Mouse (Mus musculus): ENCODE measurements at regions not wholly inside any gene's neighbourhood (a gene's known extent, or its start where the extent isn't known, plus 50 kb on each side); places are given as distances from the start of the nearest gene placed in this dataset.

DNA sequence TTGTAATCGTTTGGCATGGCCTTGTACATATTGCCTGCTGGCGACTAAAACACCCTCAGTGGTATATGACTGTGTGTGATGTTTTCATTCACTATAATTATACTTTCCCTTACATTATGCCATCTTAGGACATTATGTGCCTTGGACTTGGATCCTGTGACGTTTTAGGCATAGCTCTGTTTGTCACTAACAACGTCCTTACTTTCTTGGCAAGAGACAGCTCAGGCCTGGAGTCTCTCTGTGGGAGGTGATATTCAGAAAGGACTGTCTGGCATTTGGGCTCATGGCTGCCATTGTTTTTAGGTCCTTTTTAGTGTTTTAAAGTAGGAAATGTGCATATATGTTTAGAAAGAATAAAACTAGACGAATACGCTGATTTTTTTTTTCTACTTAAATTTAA lies 158.5 kb downstream of the Adra2a start:
- no peak overlapping the region for H3K27ac ChIP-seq (replicated peaks; ENCODE audit: insufficient read depth, low read depth, low read length)
- H3K9ac ChIP-seq (ENCODE audit: low read depth, low read length) = no peak overlapping the region
- peaks cover 18% of the 10 kb centered on the region for H3K4me1 ChIP-seq (ENCODE audit: control insufficient read depth, insufficient read depth, low read length)
- H3K27me3 ChIP-seq (ENCODE audit: control insufficient read depth, insufficient read depth, low read length) = no peaks in the 10 kb centered on the region
- 61% methylated on average over 6 of the region's 6 CpGs for WGBS
- TF ChIP-seq CTCF (IDR thresholded peaks at IDR 0.05; ENCODE audit: low read depth, low read length) = no peak
- no peak for TF ChIP-seq POLR2A (IDR thresholded peaks at IDR 0.05; ENCODE audit: extremely low read depth, insufficient read depth, low read length)
- H3K79me2 ChIP-seq (ENCODE audit: control insufficient read depth, insufficient read depth, low read length) = no peaks in the 10 kb centered on the region
- no peaks in the 10 kb centered on the region for H3K36me3 ChIP-seq (ENCODE audit: control insufficient read depth, insufficient read depth, low read length)
- DNase-seq (ENCODE audit: extremely low read depth, low read depth, low spot score) = peak; percentile 8
- no peak overlapping the region for H3K4me3 ChIP-seq (ENCODE audit: insufficient read depth, low read depth, low read length)

DNA sequence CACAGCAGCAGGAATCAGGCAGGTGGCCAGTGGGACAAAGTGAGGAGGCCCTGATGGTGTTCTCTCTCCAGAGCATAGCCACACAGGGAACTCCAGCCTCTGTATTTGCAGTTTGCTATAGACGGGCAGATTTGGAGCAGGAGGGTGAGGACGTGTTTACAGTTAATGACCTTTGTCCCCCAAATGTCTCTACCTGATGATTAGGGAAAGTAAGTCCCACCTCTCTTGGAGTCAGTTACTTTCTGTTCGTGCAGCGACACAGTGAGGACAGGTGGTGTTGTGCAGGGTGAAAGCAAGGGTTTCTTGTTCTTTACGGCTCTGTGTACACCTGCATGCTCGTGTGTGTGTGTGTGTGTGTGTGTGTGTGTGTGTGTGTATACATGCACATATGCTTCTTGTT lies 162.9 kb downstream of the Adra2a start:
- no peaks in the 10 kb centered on the region for H3K79me2 ChIP-seq (ENCODE audit: control insufficient read depth, insufficient read depth, low read length)
- TF ChIP-seq POLR2A (IDR thresholded peaks at IDR 0.05; ENCODE audit: extremely low read depth, insufficient read depth, low read length) (no peak), CTCF (IDR thresholded peaks at IDR 0.05; ENCODE audit: low read depth, low read length) (peak; percentile 71)
- no peaks in the 10 kb centered on the region for H3K36me3 ChIP-seq (ENCODE audit: control insufficient read depth, insufficient read depth, low read length)
- H3K4me3 ChIP-seq (ENCODE audit: insufficient read depth, low read depth, low read length) = no peak overlapping the region
- DNase-seq (ENCODE audit: extremely low read depth, low read depth, low spot score) = peak; percentile 85
- no peaks in the 10 kb centered on the region for H3K27me3 ChIP-seq (ENCODE audit: control insufficient read depth, insufficient read depth, low read length)
- WGBS = 19% methylated on average over 6 of the region's 6 CpGs
- peaks cover 3% of the 10 kb centered on the region; the same call in 1 of the 2 replicates for H3K4me1 ChIP-seq (ENCODE audit: control insufficient read depth, insufficient read depth, low read length)
- peak overlapping the region; percentile 23; the same call in 1 of the 2 replicates for H3K9ac ChIP-seq (ENCODE audit: low read depth, low read length)
- no peak overlapping the region for H3K27ac ChIP-seq (replicated peaks; ENCODE audit: insufficient read depth, low read depth, low read length)

DNA sequence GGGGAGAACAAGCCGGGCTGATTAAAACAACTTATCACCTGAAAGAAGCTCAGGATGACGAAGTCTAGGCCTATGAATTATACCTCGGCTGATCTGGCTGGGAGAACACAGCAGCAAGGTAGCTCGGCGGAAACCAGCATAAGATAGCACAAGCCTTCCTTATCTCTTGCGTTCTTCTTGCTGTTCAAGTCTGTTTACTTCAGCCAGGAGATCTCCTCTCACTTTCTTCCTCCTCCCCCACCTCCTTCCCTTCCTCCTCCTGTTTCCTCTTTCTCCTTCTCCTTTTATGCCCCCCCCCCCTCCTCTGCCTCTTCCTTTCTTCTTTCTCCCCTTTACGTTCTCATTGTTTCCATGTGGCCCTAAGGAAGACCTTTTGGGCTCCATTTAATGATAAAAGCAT lies 168.2 kb downstream of the Adra2a start:
- TF ChIP-seq CTCF (IDR thresholded peaks at IDR 0.05; ENCODE audit: low read depth, low read length) = no peak
- no peak for TF ChIP-seq POLR2A (IDR thresholded peaks at IDR 0.05; ENCODE audit: extremely low read depth, insufficient read depth, low read length)
- H3K36me3 ChIP-seq (ENCODE audit: control insufficient read depth, insufficient read depth, low read length) = no peaks in the 10 kb centered on the region
- H3K27ac ChIP-seq (replicated peaks; ENCODE audit: insufficient read depth, low read depth, low read length) = no peak overlapping the region
- no peak for DNase-seq (ENCODE audit: extremely low read depth, low read depth, low spot score)
- no peaks in the 10 kb centered on the region for H3K27me3 ChIP-seq (ENCODE audit: control insufficient read depth, insufficient read depth, low read length)
- H3K4me1 ChIP-seq (ENCODE audit: control insufficient read depth, insufficient read depth, low read length) = no peaks in the 10 kb centered on the region
- no peak overlapping the region for H3K4me3 ChIP-seq (ENCODE audit: insufficient read depth, low read depth, low read length)
- WGBS = 56% methylated on average over 7 of the region's 7 CpGs
- no peak overlapping the region for H3K9ac ChIP-seq (ENCODE audit: low read depth, low read length)
- no peaks in the 10 kb centered on the region for H3K79me2 ChIP-seq (ENCODE audit: control insufficient read depth, insufficient read depth, low read length)

DNA sequence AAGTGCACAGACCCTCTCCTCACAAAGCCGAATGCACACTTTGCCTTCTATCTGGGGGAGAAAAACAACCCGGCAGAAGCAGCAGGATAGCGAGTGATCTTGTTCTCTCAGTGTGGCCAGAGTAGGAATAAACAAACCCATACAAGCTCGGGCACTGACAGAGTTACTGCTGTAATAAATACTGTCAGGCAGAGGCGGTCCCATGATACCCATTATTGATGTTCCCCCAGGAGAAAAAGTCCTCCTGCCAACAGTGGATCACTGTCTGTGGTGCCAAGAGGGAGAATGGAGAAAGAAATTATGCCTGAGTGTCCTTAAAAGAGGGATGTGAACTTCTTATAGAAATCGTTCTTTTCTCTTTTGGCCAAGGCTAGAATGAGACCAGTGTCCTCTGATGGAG lies 200.2 kb downstream of the Adra2a start:
- Histone ChIP-seq H3K27me3 (ENCODE audit: control insufficient read depth, insufficient read depth, low read length) (peaks cover 3% of the 10 kb centered on the region; the same call in 1 of the 2 replicates), H3K79me2 (ENCODE audit: control insufficient read depth, insufficient read depth, low read length) (no peaks in the 10 kb centered on the region), H3K27ac (replicated peaks; ENCODE audit: insufficient read depth, low read depth, low read length) (no peak overlapping the region), H3K9ac (ENCODE audit: low read depth, low read length) (no peak overlapping the region), H3K4me1 (ENCODE audit: control insufficient read depth, insufficient read depth, low read length) (peaks cover 2% of the 10 kb centered on the region; the same call in 1 of the 2 replicates), H3K36me3 (ENCODE audit: control insufficient read depth, insufficient read depth, low read length) (no peaks in the 10 kb centered on the region), H3K4me3 (ENCODE audit: insufficient read depth, low read depth, low read length) (no peak overlapping the region)
- TF ChIP-seq CTCF (IDR thresholded peaks at IDR 0.05; ENCODE audit: low read depth, low read length) (no peak), POLR2A (IDR thresholded peaks at IDR 0.05; ENCODE audit: extremely low read depth, insufficient read depth, low read length) (no peak)
- DNase-seq (ENCODE audit: extremely low read depth, low read depth, low spot score) = no peak
- WGBS = 75% methylated on average over 6 of the region's 6 CpGs

DNA sequence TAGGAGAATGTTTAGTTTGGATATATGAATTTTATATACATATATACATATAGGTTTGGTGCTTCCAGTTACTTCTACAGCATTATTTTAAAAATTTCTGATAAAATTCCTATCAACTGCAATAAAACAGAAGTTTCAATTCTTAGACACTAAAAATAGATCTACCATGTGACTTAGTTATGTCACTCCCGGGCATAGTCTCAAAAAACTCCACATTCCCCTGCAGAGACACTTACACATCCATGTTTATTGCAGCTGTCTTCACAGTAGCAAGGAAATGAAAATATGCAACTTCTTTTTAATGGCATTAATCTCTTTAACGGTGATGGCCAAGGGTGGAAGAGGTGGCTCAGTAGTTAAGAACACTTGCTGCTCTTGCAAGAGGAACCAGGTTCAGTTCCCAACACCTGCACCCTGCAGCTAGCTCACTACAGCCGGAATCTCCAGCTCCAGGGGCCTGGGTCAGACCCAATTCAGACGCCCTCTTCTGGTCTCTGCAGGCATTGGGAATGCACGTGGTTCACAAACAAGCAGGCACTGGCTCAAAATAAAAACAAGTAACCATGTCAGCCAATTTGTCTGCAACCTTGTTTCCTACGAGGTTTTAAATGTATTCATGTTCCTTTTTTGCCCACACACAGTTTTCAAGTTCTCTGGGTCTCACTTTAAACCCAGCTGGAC lies 204.4 kb downstream of the Adra2a start:
- Histone ChIP-seq H3K79me2 (ENCODE audit: control insufficient read depth, insufficient read depth, low read length) (no peaks in the 10 kb centered on the region), H3K9ac (ENCODE audit: low read depth, low read length) (no peak overlapping the region), H3K4me1 (ENCODE audit: control insufficient read depth, insufficient read depth, low read length) (peaks cover 2% of the 10 kb centered on the region; the same call in 1 of the 2 replicates), H3K4me3 (ENCODE audit: insufficient read depth, low read depth, low read length) (no peak overlapping the region), H3K36me3 (ENCODE audit: control insufficient read depth, insufficient read depth, low read length) (no peaks in the 10 kb centered on the region), H3K27me3 (ENCODE audit: control insufficient read depth, insufficient read depth, low read length) (no peaks in the 10 kb centered on the region), H3K27ac (replicated peaks; ENCODE audit: insufficient read depth, low read depth, low read length) (no peak overlapping the region)
- peak; percentile 22 for DNase-seq (ENCODE audit: extremely low read depth, low read depth, low spot score)
- TF ChIP-seq POLR2A (IDR thresholded peaks at IDR 0.05; ENCODE audit: extremely low read depth, insufficient read depth, low read length) (no peak), CTCF (IDR thresholded peaks at IDR 0.05; ENCODE audit: low read depth, low read length) (peak; percentile 57)
- 19% methylated on average over 6 of the region's 6 CpGs for WGBS

DNA sequence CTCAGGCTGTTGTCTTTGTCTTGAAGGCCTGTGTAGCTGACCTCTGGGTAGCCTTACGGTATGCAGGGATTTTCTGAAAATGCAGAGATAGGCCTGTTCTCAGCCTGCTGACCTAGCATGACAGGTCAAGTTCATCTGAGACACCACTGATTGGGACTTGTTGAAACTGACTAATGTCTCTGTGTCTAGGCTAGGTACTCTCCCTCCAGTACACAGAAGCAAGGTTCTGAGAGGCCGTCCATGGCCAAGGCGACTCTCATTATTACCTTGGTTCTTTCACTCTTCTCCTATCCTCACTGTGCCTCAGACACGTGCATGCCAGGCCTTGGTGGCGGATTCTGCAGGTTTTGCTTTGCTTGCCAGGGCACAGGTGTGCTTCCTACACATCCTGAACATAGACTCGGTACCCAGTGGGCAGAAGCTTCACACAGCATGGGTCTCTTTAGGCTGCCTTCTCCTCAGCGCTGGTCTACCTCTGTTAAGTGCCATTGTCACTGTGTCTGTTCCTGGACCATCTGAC lies 208.3 kb downstream of the Adra2a start:
- no peak for DNase-seq (ENCODE audit: extremely low read depth, low read depth, low spot score)
- TF ChIP-seq CTCF (IDR thresholded peaks at IDR 0.05; ENCODE audit: low read depth, low read length) (no peak), POLR2A (IDR thresholded peaks at IDR 0.05; ENCODE audit: extremely low read depth, insufficient read depth, low read length) (no peak)
- H3K27ac ChIP-seq (replicated peaks; ENCODE audit: insufficient read depth, low read depth, low read length) = no peak overlapping the region
- no peak overlapping the region for H3K4me3 ChIP-seq (ENCODE audit: insufficient read depth, low read depth, low read length)
- whole genome bisulfite sequencing = 90% methylated on average over 7 of the region's 7 CpGs
- H3K27me3 ChIP-seq (ENCODE audit: control insufficient read depth, insufficient read depth, low read length) = no peaks in the 10 kb centered on the region
- H3K9ac ChIP-seq (ENCODE audit: low read depth, low read length) = no peak overlapping the region
- peaks cover 2% of the 10 kb centered on the region; the same call in 1 of the 2 replicates for H3K4me1 ChIP-seq (ENCODE audit: control insufficient read depth, insufficient read depth, low read length)
- H3K36me3 ChIP-seq (ENCODE audit: control insufficient read depth, insufficient read depth, low read length) = no peaks in the 10 kb centered on the region
- no peaks in the 10 kb centered on the region for H3K79me2 ChIP-seq (ENCODE audit: control insufficient read depth, insufficient read depth, low read length)

Data from liver, adult 2 months (tissue).